In the genomic region with DNA sequence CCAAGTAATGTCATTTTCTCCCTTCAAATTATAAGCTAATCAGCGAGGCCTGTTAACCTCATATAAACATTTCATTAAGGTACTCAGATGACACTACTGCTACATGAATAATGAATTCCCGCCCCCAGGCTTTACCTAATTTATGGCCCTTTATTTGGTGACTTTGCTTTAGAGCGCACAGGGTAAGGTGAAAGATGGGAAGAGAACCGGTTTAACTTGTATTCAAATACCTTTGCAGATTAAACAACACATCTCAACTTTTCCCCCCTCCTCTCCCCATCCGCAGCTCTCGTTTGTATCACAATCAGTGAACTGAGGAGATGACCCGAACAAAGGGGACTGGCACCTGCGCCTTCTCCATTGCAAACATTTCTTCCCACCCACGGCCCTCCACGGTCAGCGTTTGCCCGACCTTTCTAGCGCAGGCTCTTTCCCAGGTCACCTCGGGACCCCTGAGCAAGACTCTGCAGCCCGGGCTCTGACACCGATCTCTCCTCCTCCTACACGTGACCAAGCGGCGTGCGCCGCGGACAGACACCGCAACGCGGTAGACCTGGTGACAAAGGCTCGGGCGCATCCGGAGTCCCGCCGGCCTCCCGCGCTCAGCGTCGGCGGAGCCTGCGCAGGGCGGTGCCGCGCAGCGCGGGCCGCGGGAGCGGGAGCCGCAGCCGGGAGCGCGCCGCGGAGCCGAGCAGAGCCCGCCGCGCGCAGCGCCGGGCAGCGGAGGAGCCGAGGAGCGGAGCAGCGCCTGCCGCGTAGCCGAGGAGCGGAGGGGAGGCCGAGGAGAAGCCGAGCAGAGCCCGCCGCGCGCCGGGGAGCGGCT, we compare ENCODE assay signal across 8 mouse cellular contexts. TPM values are rescaled to one million over a fixed set of nuclear protein-coding genes. Genes with fewer than 3 reads are reported as not detected.
DNase-seq lines count a peak whose midpoint lies in the region; ATAC-seq lines count a peak whose summit lies in the region.

A gene (plus strand): TSS at position 328 of the 823 bp plus-strand sequence.

- H3K4me2 ChIP-seq in embryonic facial prominence, embryonic 11.5 days (ENCODE audit: low read depth, low read length): peak within 1 kb of the TSS; percentile 75
- peak within 1 kb of the TSS; percentile 69 for H3K4me2 ChIP-seq in intestine, embryonic 16.5 days (ENCODE audit: low read depth, low read length)
- H3K4me2 ChIP-seq in midbrain, embryonic 11.5 days: peak within 1 kb of the TSS; percentile 77

- H3K4me3 ChIP-seq in embryonic facial prominence, embryonic 11.5 days (ENCODE audit: low read depth, low read length): peak within 1 kb of the TSS; percentile 86
- H3K4me3 ChIP-seq in intestine, embryonic 16.5 days (ENCODE audit: low read length): peak within 1 kb of the TSS; percentile 71
- H3K4me3 ChIP-seq in midbrain, embryonic 11.5 days (ENCODE audit: low read depth, low read length): peak within 1 kb of the TSS; percentile 94

- peak within 1 kb of the TSS; percentile 98 for H3K9ac ChIP-seq in embryonic facial prominence, embryonic 11.5 days (replicated peaks; ENCODE audit: low read length)
- H3K9ac ChIP-seq in intestine, embryonic 16.5 days (ENCODE audit: low read depth, low read length): peak within 1 kb of the TSS; percentile 92
- H3K9ac ChIP-seq in midbrain, embryonic 11.5 days (ENCODE audit: low read length): peak within 1 kb of the TSS; percentile 99

- no peaks in the 10 kb centered on the region for H3K36me3 ChIP-seq in embryonic facial prominence, embryonic 11.5 days (replicated peaks; ENCODE audit: control insufficient read depth, insufficient read depth, low read depth, low read length)
- no peaks in the 10 kb centered on the region for H3K36me3 ChIP-seq in intestine, embryonic 16.5 days (ENCODE audit: control insufficient read depth, insufficient read depth, low read length)
- no peaks in the 10 kb centered on the region for H3K36me3 ChIP-seq in midbrain, embryonic 11.5 days (ENCODE audit: control insufficient read depth, insufficient read depth, low read length)

- peak; percentile 83 for ATAC-seq in embryonic facial prominence, embryonic 11.5 days (replicated peaks; ENCODE audit: insufficient number of reproducible peaks, low FRiP score, low TSS enrichment, low read depth)
- ATAC-seq in intestine, embryonic 16.5 days: peak; percentile 83
- ATAC-seq in midbrain, embryonic 11.5 days (ENCODE audit: low FRiP score): peak; percentile 90

- DNase-seq in 3T3-L1 (ENCODE audit: low read depth, low spot score): peak; percentile 51
- peak; percentile 90 for DNase-seq in adrenal gland, postnatal 14 days
- peak; percentile 84 for DNase-seq in embryonic facial prominence, embryonic 11.5 days (ENCODE audit: low spot score)
- peak; percentile 76 for DNase-seq in gonadal fat pad, adult 2 months (ENCODE audit: low read depth)
- peak; percentile 86 for DNase-seq in left cerebral cortex, postnatal 4 days
- DNase-seq in midbrain, embryonic 11.5 days (ENCODE audit: low spot score, missing footprints): peak; percentile 97
- peak; percentile 62 to 68 for DNase-seq in spleen, adult 18-20 months

- H3K27me3 ChIP-seq in embryonic facial prominence, embryonic 11.5 days (ENCODE audit: control insufficient read depth, insufficient read depth, low read length): no peaks in the 10 kb centered on the region
- no peaks in the 10 kb centered on the region for H3K27me3 ChIP-seq in intestine, embryonic 16.5 days (replicated peaks; ENCODE audit: control insufficient read depth, insufficient read depth, low read length)
- H3K27me3 ChIP-seq in midbrain, embryonic 11.5 days (ENCODE audit: control insufficient read depth, insufficient read depth, low read length): no peaks in the 10 kb centered on the region

- WGBS in embryonic facial prominence, embryonic 11.5 days: under 1% methylated on average over 73 of the region's 73 CpGs
- under 1% methylated on average over 72 of the region's 73 CpGs for WGBS in intestine, embryonic 16.5 days
- under 1% methylated on average over 58 of the region's 73 CpGs for WGBS in midbrain, embryonic 11.5 days

- intact Hi-C loops in left cerebral cortex, postnatal 4 days (cut with DNase I): loop anchor here (10.0 kb wide), 1 partner anchor 91 kb away; no protein-coding TSS in a partner anchor

- H3K9me3 ChIP-seq in embryonic facial prominence, embryonic 11.5 days (replicated peaks; ENCODE audit: control insufficient read depth, low read length): no peaks in the 10 kb centered on the region
- no peaks in the 10 kb centered on the region for H3K9me3 ChIP-seq in intestine, embryonic 16.5 days (ENCODE audit: control insufficient read depth, low read length)
- H3K9me3 ChIP-seq in midbrain, embryonic 11.5 days (ENCODE audit: control insufficient read depth, low read length): no peaks in the 10 kb centered on the region; the same call in 1 of the 2 replicates

- H3K4me1 ChIP-seq in embryonic facial prominence, embryonic 11.5 days (ENCODE audit: control insufficient read depth, insufficient read depth, low read length): no peaks in the 10 kb centered on the region
- H3K4me1 ChIP-seq in intestine, embryonic 16.5 days (ENCODE audit: control insufficient read depth, insufficient read depth, low read length): peaks cover 28% of the 10 kb centered on the region
- H3K4me1 ChIP-seq in midbrain, embryonic 11.5 days (ENCODE audit: control insufficient read depth, insufficient read depth, low read length): peaks cover 19% of the 10 kb centered on the region

- peak within 1 kb of the TSS; percentile 97 for H3K27ac ChIP-seq in embryonic facial prominence, embryonic 11.5 days (replicated peaks; ENCODE audit: low read depth, low read length)
- peak within 1 kb of the TSS; percentile 99 for H3K27ac ChIP-seq in intestine, embryonic 16.5 days (ENCODE audit: low read length)
- peak within 1 kb of the TSS; percentile 99 for H3K27ac ChIP-seq in midbrain, embryonic 11.5 days (ENCODE audit: low read depth, low read length)

RNA-seq across cellular contexts. Expression of the gene that starts here (rescaled TPM):
- 56.4 and 61.4 TPM in 2 replicates for total RNA-seq in adrenal gland, postnatal 14 days (2021)
- 44.5 and 46.9 TPM in 2 replicates for polyA plus RNA-seq in embryonic facial prominence, embryonic 11.5 days (2014; fragmentation: Nextera tagmentation; extraction: Ambion mirVana)
- polyA plus RNA-seq in gonadal fat pad, adult 2 months (2012; rRNA removed): 11.0 and 15.2 TPM in 2 replicates
- 21.9 and 22.2 TPM in 2 replicates for polyA plus RNA-seq in intestine, embryonic 16.5 days (2015; fragmentation: Nextera tagmentation; extraction: Ambion mirVana)
- 100 to 1,000 TPM; 135 to 143 TPM for total RNA-seq in left cerebral cortex, postnatal 4 days (2021)
- polyA plus RNA-seq in midbrain, embryonic 11.5 days (2014; fragmentation: Nextera tagmentation; extraction: Ambion mirVana): 46.9 and 49.0 TPM in 2 replicates

Comparison
In these comparisons a context has a peak if more than half of its experiments do, and no peak if none do; other contexts are left out.
1. Peak in every context shown above with its lines: DNase-seq, ATAC-seq, H3K4me3 ChIP-seq and H3K27ac ChIP-seq.